Mouse (Mus musculus): ENCODE measurements around the gene Fyb.

GRCm38 (mm10) chr15:6707936-6708525 lies 185.4 kb downstream of the Fyb start, which contains the start of gene Rictor:
- TF ChIP-seq CTCF (conservative IDR thresholded peaks at IDR 0.05; ENCODE audit: low read length) (no peak), POU5F1 (IDR thresholded peaks at IDR 0.05; ENCODE audit: borderline replicate concordance, low read length) (no peak)
